Mouse (Mus musculus): ENCODE data around the gene Lman2l. TPM values are rescaled to one million over a fixed set of nuclear protein-coding genes. Genes with fewer than 3 reads are reported as not detected.

The Lman2l gene
- polyA plus RNA-seq (2015; fragmentation: Nextera tagmentation; extraction: Ambion mirVana) = 53.4 TPM in 2 replicates

- Histone ChIP-seq H3K4me3 (peak within 1 kb of the TSS; percentile 77), H3K9me3 (peaks cover 3% of the 10 kb centered on the region; the same call in 1 of the 2 replicates)
- peak; percentile 98 for ATAC-seq (ENCODE audit: insufficient number of reproducible peaks, insufficient read depth, low FRiP score, low TSS enrichment, low read depth)
These were observed at the start of gene Lman2l for GRCm38 (mm10) chr1:36444471-36445464. TSS of gene Lman2l (minus strand) at chr1:36445271.

GRCm38 (mm10) chr1:36493299-36493698, 48.2 kb upstream of the Lman2l start:
- Histone ChIP-seq H3K4me2 (no peak overlapping the region), H3K9me3 (no peaks in the 10 kb centered on the region), H3K9ac (no peak overlapping the region), H3K27ac (no peak overlapping the region), H3K36me3 (peaks cover 6% of the 10 kb centered on the region), H3K4me1 (peaks cover 21% of the 10 kb centered on the region), H3K27me3 (no peaks in the 10 kb centered on the region), H3K4me3 (no peak overlapping the region)
- ATAC-seq (ENCODE audit: insufficient number of reproducible peaks, insufficient read depth, low FRiP score, low TSS enrichment, low read depth) = no peak
- 43% methylated on average over 6 of the region's 6 CpGs for WGBS

More at GRCm38 (mm10) chr1:36444471-36445464, at the start of gene Lman2l:
- peak within 1 kb of the TSS; percentile 77 for H3K9ac ChIP-seq
- H3K27ac ChIP-seq = peak within 1 kb of the TSS; percentile 66
- peaks cover 16% of the 10 kb centered on the region for H3K36me3 ChIP-seq
- H3K27me3 ChIP-seq = no peaks in the 10 kb centered on the region
- peaks cover 8% of the 10 kb centered on the region for H3K4me1 ChIP-seq
- peak within 1 kb of the TSS; percentile 79 for H3K4me2 ChIP-seq
- under 1% methylated on average over 57 of the region's 57 CpGs for WGBS

- Histone ChIP-seq H3K4me1 (peaks cover 21% of the 10 kb centered on the region), H3K27me3 (no peaks in the 10 kb centered on the region), H3K36me3 (no peaks in the 10 kb centered on the region), H3K4me3 (no peak overlapping the region), H3K4me2 (no peak overlapping the region), H3K9me3 (no peaks in the 10 kb centered on the region), H3K9ac (no peak overlapping the region), H3K27ac (no peak overlapping the region)
- 40% methylated on average over 9 of the region's 9 CpGs for WGBS
- ATAC-seq (ENCODE audit: insufficient number of reproducible peaks, insufficient read depth, low FRiP score, low TSS enrichment, low read depth) = no peak
These were observed 47.5 kb upstream of the Lman2l start for GRCm38 (mm10) chr1:36492416-36493139.

DNA sequence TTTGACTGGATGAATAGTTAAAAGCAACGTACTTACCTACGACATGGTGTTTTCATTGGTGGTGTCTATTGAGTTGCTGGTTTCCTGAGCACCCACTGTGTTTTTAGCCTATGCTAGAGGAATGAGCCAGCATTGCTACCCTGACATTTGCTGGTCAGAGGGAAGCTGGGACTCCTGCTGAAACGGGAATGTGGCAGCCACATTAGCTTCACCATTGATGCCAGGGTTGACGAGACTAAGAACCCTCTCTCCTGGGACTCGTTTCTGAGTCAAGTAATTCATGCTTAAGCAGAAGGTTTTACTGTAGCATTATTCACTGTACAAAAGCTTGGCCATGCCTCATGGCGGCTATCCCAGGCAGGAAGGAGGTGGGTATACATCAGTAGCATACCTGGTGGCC, 44.6 kb upstream of the Lman2l start:
- H3K27ac ChIP-seq = no peak overlapping the region
- H3K4me3 ChIP-seq = no peak overlapping the region
- no peaks in the 10 kb centered on the region for H3K36me3 ChIP-seq
- no peak overlapping the region for H3K4me2 ChIP-seq
- no peaks in the 10 kb centered on the region for H3K27me3 ChIP-seq
- no peaks in the 10 kb centered on the region for H3K9me3 ChIP-seq
- peaks cover 35% of the 10 kb centered on the region for H3K4me1 ChIP-seq
- 72% methylated on average over 6 of the region's 6 CpGs for WGBS
- ATAC-seq (ENCODE audit: insufficient number of reproducible peaks, insufficient read depth, low FRiP score, low TSS enrichment, low read depth) = no peak
- no peak overlapping the region for H3K9ac ChIP-seq

DNA sequence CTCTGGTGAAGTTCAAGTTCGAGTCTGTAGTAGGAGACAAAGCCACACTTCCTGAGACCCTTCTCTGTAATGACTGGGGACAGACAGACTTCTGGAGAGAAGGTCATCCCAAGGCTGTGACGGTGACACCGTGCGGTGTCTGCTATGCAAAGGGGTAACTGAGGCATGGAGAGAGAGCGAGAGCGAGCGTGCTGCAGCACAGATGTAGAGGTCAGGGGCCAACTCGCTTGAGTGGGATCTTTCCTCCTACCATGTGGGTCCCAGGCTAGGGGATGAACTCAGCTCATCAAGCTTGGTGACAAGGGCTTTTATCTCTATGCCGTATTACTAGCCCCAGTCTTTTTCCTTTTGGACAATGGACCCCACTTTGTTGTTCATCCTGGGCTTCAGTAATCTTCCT, 42.0 kb upstream of the Lman2l start:
- 83% methylated on average over 9 of the region's 9 CpGs for WGBS
- H3K9me3 ChIP-seq = no peaks in the 10 kb centered on the region
- no peak overlapping the region for H3K4me3 ChIP-seq
- no peaks in the 10 kb centered on the region for H3K27me3 ChIP-seq
- no peak overlapping the region for H3K27ac ChIP-seq
- H3K9ac ChIP-seq = no peak overlapping the region
- no peak overlapping the region for H3K4me2 ChIP-seq
- H3K36me3 ChIP-seq = no peaks in the 10 kb centered on the region
- H3K4me1 ChIP-seq = peaks cover 21% of the 10 kb centered on the region
- no peak for ATAC-seq (ENCODE audit: insufficient number of reproducible peaks, insufficient read depth, low FRiP score, low TSS enrichment, low read depth)

DNA sequence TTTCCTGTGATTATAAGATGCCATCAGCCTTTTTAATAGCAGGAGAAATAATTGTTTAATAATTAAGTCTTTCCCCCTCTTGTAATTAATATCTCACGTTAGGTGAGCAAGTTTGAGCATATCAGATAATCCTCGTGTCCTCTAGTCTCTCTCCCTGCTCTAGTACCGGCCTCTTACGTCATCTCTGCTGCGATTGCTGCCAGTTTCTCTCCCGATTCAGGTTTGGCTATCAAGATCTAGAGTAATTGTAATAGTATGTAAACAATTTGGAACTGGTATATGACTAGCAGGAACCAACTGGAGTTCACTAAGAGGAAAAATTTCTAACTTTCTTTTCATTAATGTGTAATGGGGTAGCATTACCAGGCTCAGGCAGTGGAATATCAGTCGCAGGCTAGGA, 40.0 kb upstream of the Lman2l start:
- Histone ChIP-seq H3K4me1 (peaks cover 25% of the 10 kb centered on the region), H3K9me3 (no peaks in the 10 kb centered on the region), H3K9ac (no peak overlapping the region), H3K27ac (no peak overlapping the region), H3K27me3 (no peaks in the 10 kb centered on the region), H3K4me3 (no peak overlapping the region), H3K4me2 (no peak overlapping the region), H3K36me3 (no peaks in the 10 kb centered on the region)
- ATAC-seq (ENCODE audit: insufficient number of reproducible peaks, insufficient read depth, low FRiP score, low TSS enrichment, low read depth) = no peak
- 57% methylated on average over 7 of the region's 7 CpGs for WGBS

DNA sequence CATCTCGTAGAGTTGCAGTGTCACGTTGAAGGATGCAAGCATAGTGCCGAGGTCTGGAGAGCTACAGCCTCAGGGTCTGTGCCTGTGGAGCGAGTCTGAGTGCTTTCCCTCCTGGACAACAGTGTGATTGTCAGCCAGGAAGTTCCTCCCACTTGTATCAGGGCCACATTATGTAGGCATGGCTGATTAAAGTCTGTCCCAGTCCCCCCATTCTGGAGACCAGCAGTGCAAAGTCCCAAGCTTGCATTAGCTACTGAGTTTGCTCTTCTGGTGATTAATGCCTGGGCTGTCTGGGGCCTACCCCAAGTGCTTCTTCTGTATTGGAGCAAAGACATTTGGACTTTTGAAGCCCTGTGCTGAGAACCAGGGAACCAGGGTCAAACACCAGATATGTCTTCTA, 38.8 kb upstream of the Lman2l start:
- no peak for ATAC-seq (ENCODE audit: insufficient number of reproducible peaks, insufficient read depth, low FRiP score, low TSS enrichment, low read depth)
- Histone ChIP-seq H3K36me3 (no peaks in the 10 kb centered on the region), H3K27me3 (no peaks in the 10 kb centered on the region), H3K4me1 (peaks cover 26% of the 10 kb centered on the region), H3K4me2 (no peak overlapping the region), H3K9ac (no peak overlapping the region), H3K27ac (no peak overlapping the region), H3K4me3 (no peak overlapping the region), H3K9me3 (no peaks in the 10 kb centered on the region)
- 34% methylated on average over 4 of the region's 4 CpGs for WGBS

DNA sequence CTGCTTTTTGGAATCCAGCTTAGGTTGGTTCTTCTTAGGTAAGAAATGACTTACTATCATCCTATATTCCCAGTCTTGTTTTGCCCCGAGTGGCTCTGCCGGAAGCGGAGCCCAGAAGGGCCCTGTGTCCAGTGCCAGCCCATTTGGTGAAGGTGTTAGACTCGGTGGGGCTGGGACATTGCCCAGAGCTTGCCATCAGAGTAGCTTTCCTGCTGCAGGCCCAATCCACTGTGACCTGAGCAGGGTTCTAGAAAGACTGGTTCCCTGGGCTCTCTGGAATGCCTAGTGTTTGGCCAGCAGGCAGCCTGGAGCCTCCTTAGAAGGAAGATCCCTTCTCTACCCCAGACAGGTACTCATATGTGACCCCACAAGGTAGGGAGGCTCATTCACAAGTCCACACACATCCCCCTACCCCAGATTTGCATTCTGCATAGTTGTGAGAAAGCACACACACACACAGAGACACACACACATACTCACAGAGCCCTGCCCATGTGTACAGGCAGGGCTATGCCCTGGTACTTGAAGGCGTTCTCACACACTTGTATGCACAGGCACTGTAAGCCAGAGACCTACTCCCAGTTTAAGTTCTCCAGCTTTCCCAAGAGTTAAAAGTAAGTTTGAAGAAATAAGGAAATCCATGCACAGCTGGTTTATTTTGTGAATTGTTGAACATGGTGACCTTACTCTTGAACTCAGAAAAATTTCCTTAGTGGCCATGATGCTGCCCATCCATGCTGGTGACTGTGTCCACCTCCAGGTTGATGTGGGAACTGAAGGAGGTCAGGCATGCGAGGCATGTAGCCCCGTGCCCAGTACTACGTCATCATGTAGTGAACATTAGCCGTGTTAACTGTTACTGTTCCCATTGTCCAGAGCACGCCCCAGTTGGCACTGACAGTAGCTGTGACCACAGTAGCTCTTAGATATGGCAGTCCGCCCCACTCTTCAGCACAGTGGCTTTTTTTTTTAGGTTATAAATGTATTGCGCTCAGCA, 35.1 kb upstream of the Lman2l start:
- H3K9ac ChIP-seq = no peak overlapping the region
- no peaks in the 10 kb centered on the region for H3K27me3 ChIP-seq
- no peak overlapping the region for H3K27ac ChIP-seq
- H3K9me3 ChIP-seq = no peaks in the 10 kb centered on the region
- no peak overlapping the region for H3K4me3 ChIP-seq
- peaks cover 45% of the 10 kb centered on the region for H3K4me1 ChIP-seq
- no peak for ATAC-seq (ENCODE audit: insufficient number of reproducible peaks, insufficient read depth, low FRiP score, low TSS enrichment, low read depth)
- 89% methylated on average over 12 of the region's 12 CpGs for WGBS
- no peak overlapping the region for H3K4me2 ChIP-seq
- H3K36me3 ChIP-seq = no peaks in the 10 kb centered on the region

DNA sequence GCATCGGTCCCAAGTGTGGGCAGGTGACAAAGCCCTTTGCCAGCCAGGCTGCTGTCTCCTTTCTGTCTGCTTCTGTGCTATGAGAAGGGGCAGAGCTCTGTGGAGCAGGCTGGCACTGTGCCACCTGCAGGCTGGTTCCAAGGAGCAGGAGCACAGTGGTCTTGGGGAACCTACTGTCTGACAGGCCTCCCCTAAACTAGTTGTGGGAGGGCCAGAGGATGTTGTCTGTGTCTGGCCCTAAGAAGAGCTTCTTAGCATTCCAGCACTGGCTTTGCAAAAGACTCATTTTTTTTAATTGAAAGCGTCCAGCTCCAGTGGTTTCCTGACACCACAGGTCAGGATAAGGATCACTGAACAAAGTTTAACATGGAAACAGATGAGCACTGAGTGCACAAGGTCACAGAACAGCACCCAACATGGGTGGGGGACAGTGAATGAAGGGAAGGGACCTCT, 33.3 kb upstream of the Lman2l start:
- no peak overlapping the region for H3K4me3 ChIP-seq
- no peaks in the 10 kb centered on the region for H3K27me3 ChIP-seq
- WGBS = 61% methylated on average over 2 of the region's 2 CpGs
- H3K9ac ChIP-seq = no peak overlapping the region
- H3K4me1 ChIP-seq = peaks cover 57% of the 10 kb centered on the region
- no peak overlapping the region for H3K27ac ChIP-seq
- no peaks in the 10 kb centered on the region for H3K9me3 ChIP-seq
- H3K4me2 ChIP-seq = no peak overlapping the region
- ATAC-seq (ENCODE audit: insufficient number of reproducible peaks, insufficient read depth, low FRiP score, low TSS enrichment, low read depth) = no peak
- H3K36me3 ChIP-seq = no peaks in the 10 kb centered on the region

GRCm38 (mm10) chr1:36476426-36476825, 31.4 kb upstream of the Lman2l start:
- whole genome bisulfite sequencing = 70% methylated on average over 7 of the region's 7 CpGs
- Histone ChIP-seq H3K4me2 (peak overlapping the region; percentile 84), H3K36me3 (no peaks in the 10 kb centered on the region), H3K9me3 (no peaks in the 10 kb centered on the region), H3K27ac (no peak overlapping the region), H3K27me3 (no peaks in the 10 kb centered on the region), H3K4me1 (peaks cover 72% of the 10 kb centered on the region), H3K9ac (0 out of 2 replicates have a peak overlapping the region, but pooled peaks have one; percentile 57), H3K4me3 (no peak overlapping the region)
- ATAC-seq (ENCODE audit: insufficient number of reproducible peaks, insufficient read depth, low FRiP score, low TSS enrichment, low read depth) = no peak
